Mouse (Mus musculus): Measurements from ENCODE around the gene Zfp580. TPM values are rescaled to one million over a fixed set of nuclear protein-coding genes. Genes with fewer than 3 reads are reported as not detected.

Zfp580 gene
- total RNA-seq, 2 experiments from 2014 or later, result 5.6 to 6.6 TPM

- DNase-seq, result no peak
- intact Hi-C loops (cut with DNase I; ENCODE audit: low total_unique reads), result no loop called here
Measured at GRCm38 (mm10) chr7:5089853-5090252, 38.5 kb downstream of the Zfp580 start.

GRCm38 (mm10) chr7:5091008-5091728 is 39.8 kb downstream of the Zfp580 start:
- no peak for DNase-seq

GRCm38 (mm10) chr7:5092381-5092780 is 41.0 kb downstream of the Zfp580 start:
- no peak for DNase-seq
- intact Hi-C loops (cut with DNase I; ENCODE audit: low total_unique reads), result no loop called here

More at GRCm38 (mm10) chr7:5091008-5091728, 39.8 kb downstream of the Zfp580 start:
- intact Hi-C loops (cut with DNase I; ENCODE audit: low total_unique reads), result no loop called here

- no peak for DNase-seq
Measured at GRCm38 (mm10) chr7:5092831-5093510, 41.6 kb downstream of the Zfp580 start.

GRCm38 (mm10) chr7:5098769-5099168 is 47.4 kb downstream of the Zfp580 start:
- no peak for DNase-seq

More at GRCm38 (mm10) chr7:5092831-5093510, 41.6 kb downstream of the Zfp580 start:
- intact Hi-C loops (cut with DNase I; ENCODE audit: low total_unique reads), result no loop called here

GRCm38 (mm10) chr7:5099796-5100195 is 48.5 kb downstream of the Zfp580 start:
- intact Hi-C loops (cut with DNase I; ENCODE audit: low total_unique reads), result no loop called here
- no peak for DNase-seq

More at GRCm38 (mm10) chr7:5098769-5099168, 47.4 kb downstream of the Zfp580 start:
- intact Hi-C loops (cut with DNase I; ENCODE audit: low total_unique reads), result no loop called here

GRCm38 (mm10) chr7:5101066-5101663 is 49.8 kb downstream of the Zfp580 start:
- DNase-seq, result no peak
- intact Hi-C loops (cut with DNase I; ENCODE audit: low total_unique reads), result no loop called here

GRCm38 (mm10) chr7:5102564-5102963 is 51.2 kb downstream of the Zfp580 start:
- DNase-seq, result no peak
- intact Hi-C loops (cut with DNase I; ENCODE audit: low total_unique reads), result no loop called here

Other genes starting within 250 kb of the Zfp580 start
- gene Ube2s, start 238.9 kb upstream of the Zfp580 start, total RNA-seq (2021), result 10 to 100 TPM; 79.5 to 80.4 TPM
- gene Shisa7, start 206.8 kb upstream of the Zfp580 start, total RNA-seq (2021), result not detected
- 1 to 10 TPM; 2.4 TPM for gene Isoc2b, start 181.3 kb upstream of the Zfp580 start, total RNA-seq (2021)
- 10 to 100 TPM; 15.8 to 16.7 TPM for gene Isoc2a, start 174.4 kb upstream of the Zfp580 start, total RNA-seq (2021)
- not detected for gene Gm36210, start 145.0 kb upstream of the Zfp580 start, total RNA-seq (2021)
- 1 to 10 TPM; 7.9 to 8.4 TPM for gene Zfp628, start 136.3 kb upstream of the Zfp580 start, total RNA-seq (2021)
- gene Nat14, start 129.5 kb upstream of the Zfp580 start, total RNA-seq (2021), result 1 to 10 TPM; 2.4 to 3.3 TPM
- 10 to 100 TPM; 28.5 to 33.4 TPM for gene Ssc5d, start 125.8 kb upstream of the Zfp580 start, total RNA-seq (2021)
- 10 to 100 TPM; 39.9 to 51.4 TPM for gene Sbk2, start 87.1 kb upstream of the Zfp580 start, total RNA-seq (2021)
- 1 to 10 TPM in 1 of 2 experiments, under 1 TPM in 1; 0.33 to 1.0 TPM for gene Sbk3, start 80.4 kb upstream of the Zfp580 start, total RNA-seq (2021)
- 10 to 100 TPM in 1 of 2 experiments, 1 to 10 TPM in 1; 9.0 to 10.5 TPM for gene Zfp579, start 55.4 kb upstream of the Zfp580 start, total RNA-seq (2021)
- gene Zfp524, start 37.1 kb upstream of the Zfp580 start, total RNA-seq (2021), result 1 to 10 TPM; 5.8 to 6.0 TPM
- 10 to 100 TPM; 16.3 to 16.5 TPM for gene Fiz1, start 36.8 kb upstream of the Zfp580 start, total RNA-seq (2021)
- not detected for gene Gm44973, start 36.0 kb upstream of the Zfp580 start, total RNA-seq (2021)
- 10 to 100 TPM; 12.6 to 13.4 TPM for gene Zfp865, start 31.2 kb upstream of the Zfp580 start, total RNA-seq (2021)
- gene Ccdc106, start 31.0 kb upstream of the Zfp580 start, total RNA-seq (2021), result under 1 TPM; 0.31 to 0.33 TPM
- not detected for gene 4632433K11Rik, start 17.4 kb upstream of the Zfp580 start, total RNA-seq (2021)
- 1 to 10 TPM; 4.3 to 5.0 TPM for gene Zfp784, start 13.1 kb upstream of the Zfp580 start, total RNA-seq (2021)
- gene U2af2, start 10.6 kb downstream of the Zfp580 start, total RNA-seq (2021), result 10 to 100 TPM; 52.0 to 62.2 TPM
- gene Epn1, start 28.7 kb downstream of the Zfp580 start, total RNA-seq (2021), result 100 to 1,000 TPM; 100 to 107 TPM
- not detected for gene Rfpl4, start 65.4 kb downstream of the Zfp580 start, total RNA-seq (2021)
- 1 to 10 TPM; 1.4 to 1.7 TPM for gene Rasl2-9, start 74.4 kb downstream of the Zfp580 start, total RNA-seq (2021)
- not detected for gene Vmn1r55, start 98.1 kb downstream of the Zfp580 start, total RNA-seq (2021)
- gene Vmn1r56, start 145.2 kb downstream of the Zfp580 start, total RNA-seq (2021), result not detected
- gene Vmn1r57, start 167.0 kb downstream of the Zfp580 start, total RNA-seq (2021), result not detected